Mouse (Mus musculus) kidney, adult 2 months (tissue): ENCODE measurements around the gene Eno4.

Experiments
- CTCF ChIP-seq: fragments of 200-500 bp; conservative IDR thresholded peaks from 2 replicates; pipeline ENCODE4 v1.5.1; 2011; ENCODE audit warnings: low read depth, mild to moderate bottlenecking, control low read depth, low read length, moderate library complexity, mixed read lengths; ENCODE audit not compliant: insufficient read depth, insufficient read length
- POLR2A ChIP-seq: fragments of 200-500 bp; IDR thresholded peaks from one replicate; pipeline ENCODE4 v1.6.1; 2011; ENCODE audit warnings: low read depth, low read length, control low read depth

DNA sequence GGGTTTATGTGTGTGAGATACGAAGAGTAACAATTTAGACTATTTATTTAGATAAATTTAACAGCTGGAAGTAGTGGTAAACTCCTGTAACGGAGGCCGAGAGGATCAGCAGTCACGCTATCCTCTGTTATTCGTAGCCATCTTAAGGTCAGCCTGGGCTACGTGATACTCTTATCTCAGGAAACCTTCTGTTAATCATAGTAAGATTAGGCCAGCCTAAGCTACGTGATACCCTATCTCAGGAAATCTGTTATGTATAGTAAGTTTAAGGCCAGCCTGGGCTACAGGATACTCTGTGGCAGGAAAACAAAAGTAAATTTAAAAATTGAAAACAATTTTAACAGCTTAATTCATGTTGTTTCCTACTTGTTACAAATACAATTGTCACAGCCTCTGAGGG, 2.7 kb downstream of the Eno4 start:
- TF ChIP-seq CTCF, result no peak
- no peak for TF ChIP-seq POLR2A
